Mouse (Mus musculus) mouse trophoblast stem cell (cell line): ENCODE data around the gene Bicral.
"Not testable (repeated sequence)": the region's sequence is repeated elsewhere in the genome, so short reads cannot be mapped to it uniquely, and the experiment has no call there.

ENCODE experiments used
- in situ Hi-C, 2 experiments: fragments of 300-500 bp; cut with MseI, MboI; formaldehyde crosslinking; loops; 2 replicates in 1 of 2; 3 replicates in 1 of 2; pipeline ENCODE4 v1.15.1; 2025

Bicral gene

DNA sequence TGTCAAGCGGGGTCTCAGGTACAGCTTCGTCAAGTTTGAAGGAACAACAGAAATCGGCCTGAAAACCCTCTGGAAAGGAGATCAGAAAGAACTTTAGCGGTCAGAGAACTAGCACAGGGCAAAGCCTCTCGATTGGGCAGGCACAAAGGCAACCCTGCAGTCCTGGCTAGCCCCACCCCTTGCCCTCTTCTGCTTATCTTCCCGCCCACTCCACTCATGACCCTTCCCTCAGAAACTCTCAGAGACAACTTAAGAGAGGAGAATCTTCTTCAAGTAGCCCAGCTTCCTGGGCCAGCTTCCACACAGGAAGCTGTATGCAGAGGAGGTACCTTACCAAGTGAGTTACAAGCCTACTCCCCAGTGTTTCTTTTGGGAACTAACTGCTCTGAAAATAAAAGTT lies 56.5 kb downstream of the Bicral start:
- in situ Hi-C loops = no loop called here

- in situ Hi-C loops = no loop called here
Measured at GRCm38 (mm10) chr17:46799680-46800079, 58.6 kb downstream of the Bicral start.

DNA sequence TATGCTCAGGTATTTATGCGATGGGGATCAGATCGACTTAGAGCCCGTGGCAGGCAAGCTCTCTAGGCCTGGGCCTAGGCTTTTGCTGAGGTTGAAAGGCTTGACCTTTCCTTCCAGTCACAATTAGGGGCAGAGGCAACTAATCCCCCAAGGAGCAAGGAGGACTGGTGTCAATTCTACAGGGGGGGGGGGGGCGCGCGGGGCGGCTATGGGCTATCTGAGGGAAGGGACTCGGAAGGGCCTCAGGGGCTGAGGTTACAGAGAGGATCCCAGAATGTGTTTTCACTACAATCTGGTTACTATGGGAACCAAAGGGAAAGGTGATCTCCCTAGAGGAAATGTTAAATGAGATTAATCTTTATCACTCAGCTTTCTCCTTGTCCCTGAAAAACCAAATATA lies 60.9 kb downstream of the Bicral start:
- in situ Hi-C loops = no loop called here

DNA sequence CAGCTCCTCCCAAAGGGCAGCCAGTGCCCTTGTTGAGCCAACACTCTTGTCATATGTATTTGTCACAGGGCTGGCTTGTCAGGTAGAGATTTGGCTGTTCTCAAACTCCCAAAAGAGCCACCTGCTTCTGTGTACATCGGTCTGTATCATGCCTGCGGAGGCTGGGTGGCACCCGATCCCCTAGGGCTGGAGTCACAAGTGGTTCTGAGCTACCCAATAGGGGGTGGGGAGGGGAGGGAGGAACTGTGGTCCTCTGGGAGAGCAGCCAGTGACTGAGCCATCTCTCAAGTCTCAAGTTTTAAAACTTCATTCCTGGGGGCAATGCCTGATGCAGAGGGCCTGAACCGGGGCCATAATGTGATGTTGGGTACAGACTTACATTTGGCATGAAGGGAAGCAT lies 61.5 kb downstream of the Bicral start:
- in situ Hi-C loops = no loop called here

DNA sequence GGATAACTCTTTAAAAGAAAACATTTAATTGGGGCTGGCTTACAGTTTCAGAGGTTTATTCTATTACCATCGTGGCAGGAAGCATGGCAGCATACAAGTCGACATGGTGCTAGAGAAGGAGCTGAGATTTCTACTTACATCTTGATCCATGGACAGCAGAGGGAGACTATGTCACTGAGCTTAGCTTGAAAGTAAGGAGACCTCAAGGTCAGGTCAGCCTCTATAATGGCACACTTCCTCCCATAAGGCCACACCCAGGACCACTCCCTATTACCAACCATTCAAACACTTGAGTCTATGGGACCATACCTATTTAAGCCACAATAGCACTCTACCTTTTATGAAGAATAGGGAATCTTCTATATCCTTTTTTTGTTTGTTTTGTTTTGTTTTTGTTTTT lies 65.3 kb downstream of the Bicral start:
- in situ Hi-C loops = no loop called here

- in situ Hi-C loops = loop anchor here in 1 of 2 experiments (5.0 kb wide), 1 partner anchor 99 kb away; no protein-coding TSS in a partner anchor
Measured at GRCm38 (mm10) chr17:46787974-46788373, 70.3 kb downstream of the Bicral start.

- in situ Hi-C loops = loop anchor here in 1 of 2 experiments (5.0 kb wide), 1 partner anchor 100 kb away; no protein-coding TSS in a partner anchor
Measured at GRCm38 (mm10) chr17:46786952-46787351, 71.3 kb downstream of the Bicral start.

DNA sequence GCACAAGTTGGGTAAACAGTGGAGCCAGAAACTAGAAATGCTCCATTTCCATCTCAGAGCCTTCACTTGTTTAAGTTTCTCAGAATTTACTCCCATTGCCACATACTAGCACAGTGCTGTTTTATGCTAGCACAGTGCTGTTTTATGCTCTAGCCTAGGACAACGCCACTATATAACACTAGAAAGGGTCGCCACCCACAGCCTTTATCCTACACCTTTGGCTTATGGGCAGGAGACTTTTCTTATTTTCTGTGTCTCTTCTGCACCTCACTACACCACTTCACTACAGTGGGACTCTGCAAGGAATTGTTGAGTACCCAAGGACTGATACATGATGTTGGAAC lies 75.1 kb downstream of the Bicral start:
- in situ Hi-C loops = no loop called here

GRCm38 (mm10) chr17:46782341-46783221 lies 75.7 kb downstream of the Bicral start, which contains the start of gene Rpl7l1:
TSS of gene Rpl7l1 (minus strand) at chr17:46782672.
- in situ Hi-C loops = no loop called here

- in situ Hi-C loops = no loop called here
Measured at GRCm38 (mm10) chr17:46781876-46782275, 76.4 kb downstream of the Bicral start.

- in situ Hi-C loops = no loop called here
Measured at GRCm38 (mm10) chr17:46776087-46776486, 82.2 kb downstream of the Bicral start.

DNA sequence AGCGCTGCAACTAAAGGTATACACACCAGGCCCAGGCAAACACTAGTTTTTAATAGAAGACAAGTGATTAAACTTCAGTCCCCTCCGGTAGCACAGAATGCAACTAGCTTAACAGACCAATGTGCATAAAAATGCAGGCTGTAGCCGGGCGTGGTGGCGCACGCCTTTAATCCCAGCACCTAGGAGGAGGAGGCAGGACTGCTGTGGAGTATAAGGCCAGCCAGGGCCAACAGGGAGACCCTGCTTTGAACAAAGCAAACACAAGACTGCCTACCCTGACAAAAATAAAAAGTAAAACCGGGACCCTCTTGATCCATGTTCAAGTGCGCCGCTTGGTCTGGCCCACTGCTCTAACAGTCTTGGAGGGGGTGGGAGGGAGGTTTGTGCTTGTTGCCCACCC lies 83.2 kb downstream of the Bicral start:
- in situ Hi-C loops = no loop called here

DNA sequence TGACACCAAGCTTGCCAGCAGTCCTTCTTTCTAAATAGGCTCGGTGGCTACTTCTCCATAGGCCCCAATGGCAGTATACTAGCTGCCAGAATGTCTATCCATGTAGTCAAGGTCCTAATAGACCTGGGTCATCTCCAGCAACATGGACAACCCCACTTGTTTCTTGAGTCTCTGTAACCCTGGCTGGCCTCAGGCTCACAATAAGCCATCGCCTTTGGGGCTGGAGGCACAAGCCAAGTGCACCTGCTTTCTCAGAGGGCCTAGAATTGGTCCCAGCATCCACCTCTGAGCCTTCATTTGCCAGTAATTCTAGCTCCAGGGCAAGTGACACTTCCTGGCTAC lies 84.2 kb downstream of the Bicral start:
- in situ Hi-C loops = no loop called here

DNA sequence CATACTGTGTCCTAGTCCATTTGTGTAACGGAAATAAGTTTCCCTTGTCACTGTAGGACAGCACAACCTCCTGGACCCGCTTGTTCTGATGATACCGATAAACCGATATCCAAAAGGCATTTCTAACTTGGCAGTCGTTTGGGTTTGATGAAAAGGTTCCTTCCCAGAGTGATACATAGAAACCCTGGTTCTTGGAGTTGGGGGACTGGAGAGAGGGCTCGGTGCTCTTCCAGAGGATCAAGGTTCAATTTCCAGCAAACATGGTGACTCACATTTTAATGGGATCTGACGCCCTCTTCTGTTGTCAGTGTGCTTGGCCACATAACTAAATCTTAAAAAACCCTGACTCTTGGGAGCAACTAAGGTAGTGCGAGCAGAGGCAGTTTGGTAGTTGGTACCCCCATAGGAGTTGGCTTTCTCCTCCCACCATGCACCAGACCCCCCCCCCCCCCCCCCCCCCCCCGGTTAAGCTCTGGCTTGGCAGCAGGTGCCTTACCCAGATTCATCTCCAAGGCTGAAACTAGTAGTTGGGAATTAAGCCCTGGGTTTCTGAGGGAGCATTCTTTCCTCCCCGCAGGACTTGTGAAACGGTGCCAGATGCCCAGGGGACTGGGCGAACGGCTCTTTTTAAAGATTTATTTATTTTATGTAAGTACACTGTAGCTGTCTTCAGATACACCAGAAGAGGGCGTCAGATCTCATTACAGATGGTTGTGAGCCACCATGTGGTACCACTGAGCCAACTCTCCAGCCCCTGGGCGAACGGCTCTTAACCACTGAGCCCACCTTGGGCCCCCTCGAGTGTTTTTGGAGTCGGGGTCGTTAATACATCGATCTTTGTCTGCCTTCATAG lies 84.8 kb downstream of the Bicral start:
- in situ Hi-C loops = no loop called here

DNA sequence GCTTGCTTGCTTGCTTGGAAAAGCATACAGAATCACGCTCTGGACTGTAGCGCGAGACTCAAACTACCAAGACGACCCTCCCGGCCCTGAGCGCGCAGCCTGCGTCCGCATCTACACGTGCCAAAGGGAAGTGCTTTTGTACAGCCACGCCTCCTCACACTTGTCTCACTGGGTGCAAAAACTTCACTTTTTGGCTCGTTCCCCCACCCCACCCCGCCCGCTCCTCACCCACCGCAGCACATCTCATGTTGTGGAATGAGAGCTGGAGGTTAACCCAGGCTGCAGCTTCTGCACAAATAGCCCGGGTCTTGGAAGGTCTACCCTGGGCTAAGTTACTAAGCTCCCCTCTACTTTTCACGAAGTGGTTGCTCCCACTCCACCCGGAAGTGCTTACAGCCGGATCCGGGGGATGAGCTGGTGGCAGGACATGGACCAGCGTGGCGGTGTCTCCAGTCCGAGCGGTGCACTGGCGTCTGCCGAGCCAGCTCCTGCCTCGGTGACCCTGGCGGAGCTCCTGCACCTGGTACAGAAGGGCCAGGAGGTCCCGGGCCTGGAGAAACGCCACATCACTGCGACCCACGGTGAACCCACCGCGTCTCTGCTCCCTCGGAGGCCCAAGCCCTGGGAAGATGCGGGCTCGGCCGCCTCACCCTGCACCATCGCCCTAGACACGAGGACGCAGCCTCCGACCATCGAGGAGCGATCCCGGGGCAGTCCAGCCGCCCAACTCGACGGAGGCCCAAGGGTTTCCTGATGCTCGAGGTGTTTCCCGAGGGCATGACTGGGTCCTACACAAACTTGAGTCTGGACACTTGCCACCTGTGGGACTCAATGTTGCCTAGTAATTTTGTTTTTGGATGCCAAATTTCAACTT lies 85.6 kb downstream of the Bicral start, which contains the start of gene 2310039H08Rik:
Gene 2310039H08Rik, plus strand, starts transcription at position 232 of the 874 bp plus-strand sequence.
- in situ Hi-C loops = no loop called here

DNA sequence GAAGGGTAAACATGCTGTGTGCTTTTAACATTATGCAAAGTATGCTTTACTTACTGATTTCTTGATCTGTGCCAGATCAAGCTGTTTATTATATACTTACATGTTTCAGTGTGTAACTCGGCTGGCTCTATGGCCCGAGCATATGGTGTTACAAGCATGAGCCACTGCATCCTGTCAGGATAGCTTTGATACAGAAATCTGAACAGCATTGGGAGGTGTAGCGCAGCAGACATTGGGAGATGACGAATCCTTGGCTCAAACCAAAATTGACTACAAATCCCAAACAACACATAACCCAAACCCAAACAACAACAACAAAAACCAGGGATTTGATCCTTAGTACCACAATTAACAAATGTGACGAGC lies 86.3 kb downstream of the Bicral start:
- in situ Hi-C loops = no loop called here

DNA sequence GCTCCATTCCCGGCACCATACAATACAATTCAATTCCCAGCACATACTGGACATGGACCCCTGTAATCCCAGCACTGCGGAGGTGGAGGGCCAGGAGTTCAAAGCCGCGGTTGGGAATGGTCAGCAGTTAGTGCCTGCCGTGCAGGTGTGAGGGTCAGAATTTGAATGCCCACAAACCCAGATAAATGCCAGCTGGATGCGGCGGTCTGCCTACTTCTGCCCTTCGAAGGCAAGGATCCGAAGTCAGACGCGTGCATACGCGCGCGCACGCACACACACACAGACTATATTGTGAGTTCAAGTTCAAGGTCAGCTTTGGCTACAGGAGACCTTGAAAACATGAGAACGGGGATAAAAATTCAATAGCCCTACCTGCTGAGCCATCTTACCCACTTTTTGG lies 86.7 kb downstream of the Bicral start:
- in situ Hi-C loops = no loop called here

DNA sequence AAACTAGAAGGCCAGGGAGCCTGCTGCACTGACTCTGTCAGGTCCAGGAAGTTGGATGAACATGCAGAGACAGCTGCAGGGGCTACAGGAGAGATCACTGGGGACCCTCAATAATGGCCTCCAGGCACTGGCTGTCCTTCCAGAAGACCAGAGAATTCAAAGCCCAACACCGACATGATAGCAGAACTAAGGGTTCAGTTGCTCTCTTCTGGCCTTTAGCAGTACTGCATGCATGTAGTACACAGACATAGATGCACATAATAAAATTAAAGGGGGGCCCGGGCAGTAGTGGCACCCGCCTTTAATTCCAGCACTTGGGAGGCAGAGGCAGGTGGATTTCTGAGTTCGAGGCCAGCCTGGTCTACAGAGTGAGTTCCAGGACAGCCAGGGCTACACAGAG lies 87.3 kb downstream of the Bicral start:
- in situ Hi-C loops = no loop called here

DNA sequence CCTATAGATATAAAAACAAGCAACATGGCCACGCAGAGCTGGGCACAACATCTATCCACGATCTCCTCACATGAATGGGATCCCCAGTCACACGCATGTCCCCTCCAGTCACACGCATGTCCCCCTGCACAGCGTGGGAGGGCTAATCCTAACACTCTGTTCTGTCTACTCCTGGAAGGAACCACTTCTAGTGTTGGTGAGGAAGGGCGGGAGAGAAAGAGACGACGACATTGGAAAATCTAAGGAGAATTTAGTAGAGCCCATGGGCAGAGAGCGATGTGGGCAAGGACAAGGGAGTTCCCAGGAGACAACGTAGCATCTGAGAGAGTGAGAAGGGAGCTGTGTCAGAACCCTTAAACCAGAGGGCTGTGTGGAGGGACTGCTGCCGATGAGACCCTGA lies 87.7 kb downstream of the Bicral start:
- in situ Hi-C loops = no loop called here

DNA sequence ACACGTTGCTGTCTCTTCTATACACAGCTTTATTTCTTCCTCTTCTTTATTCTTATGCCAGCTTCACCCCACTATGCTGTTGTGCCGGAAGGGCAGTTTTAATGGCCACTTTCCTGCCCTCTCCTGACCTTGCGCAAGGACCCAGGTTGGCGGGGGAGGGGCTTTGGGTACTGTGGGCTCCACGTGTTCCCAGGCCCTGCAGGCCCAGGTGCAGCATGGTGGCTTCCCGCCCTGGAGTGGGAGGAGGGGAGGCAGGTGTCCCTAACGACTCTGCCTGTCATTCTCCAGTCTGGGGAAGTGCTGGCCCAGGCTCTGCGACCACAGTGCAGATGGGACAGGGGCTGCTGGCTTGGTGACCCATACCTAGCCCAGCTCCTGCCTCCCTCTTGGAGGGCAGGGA lies 90.4 kb downstream of the Bicral start:
- in situ Hi-C loops = no loop called here

- in situ Hi-C loops = not testable (repeated sequence)
Measured at GRCm38 (mm10) chr17:46764916-46765315, 93.4 kb downstream of the Bicral start.

- in situ Hi-C loops = no loop called here
Measured at GRCm38 (mm10) chr17:46763544-46763943, 94.7 kb downstream of the Bicral start, which contains the start of gene Ptcra. TSS of gene Ptcra (minus strand) at chr17:46763712.
